Mouse (Mus musculus) testis, postnatal 14 days (tissue): ENCODE measurements around the gene Olfr616.
"Not testable (repeated sequence)": the region's sequence is repeated elsewhere in the genome, so short reads cannot be mapped to it uniquely, and the experiment has no call there.

ENCODE experiments used
- DNase-seq: peaks from one replicate; pipeline ENCODE4 v3.0.0; 2021; ENCODE audit warnings: low spot score

Gene Olfr616

GRCm38 (mm10) chr7:103569043-103569442 is at the start of gene Olfr616:
Olfr616 (minus strand) TSS chr7:103569143.
- no peak for DNase-seq

- DNase-seq = no peak
Measured at GRCm38 (mm10) chr7:103612434-103612833, 43.5 kb upstream of the Olfr616 start, which contains the start of gene Olfr620. Olfr620 (minus strand) TSS chr7:103612534.

GRCm38 (mm10) chr7:103607425-103607824 is 38.5 kb upstream of the Olfr616 start:
- DNase-seq = no peak

GRCm38 (mm10) chr7:103600275-103600674 is 31.3 kb upstream of the Olfr616 start, which contains the start of gene Olfr619:
Olfr619 (plus strand) TSS chr7:103600575.
- DNase-seq = no peak

GRCm38 (mm10) chr7:103589803-103590202 is 20.9 kb upstream of the Olfr616 start, which contains the start of gene Olfr618:
Olfr618 (plus strand) TSS chr7:103590103.
- no peak for DNase-seq

- DNase-seq = no peak
Measured at GRCm38 (mm10) chr7:103572761-103573160, 3.8 kb upstream of the Olfr616 start, which contains the start of gene Olfr617. Olfr617 (plus strand) TSS chr7:103573061.

GRCm38 (mm10) chr7:103555779-103556178 is 13.2 kb downstream of the Olfr616 start, which contains the start of gene Olfr615:
Olfr615 (plus strand) TSS chr7:103556079.
- DNase-seq = no peak

GRCm38 (mm10) chr7:103547774-103548173 is 21.2 kb downstream of the Olfr616 start, which contains the start of gene Olfr613:
Olfr613 (plus strand) TSS chr7:103548074.
- no peak for DNase-seq

GRCm38 (mm10) chr7:103542617-103543016 is 26.3 kb downstream of the Olfr616 start, which contains the start of gene Olfr612:
Olfr612 (minus strand) TSS chr7:103542717.
- not testable (repeated sequence) for DNase-seq

- not testable (repeated sequence) for DNase-seq
Measured at GRCm38 (mm10) chr7:103520746-103521145, 48.2 kb downstream of the Olfr616 start, which contains the start of gene Olfr611. Olfr611 (minus strand) TSS chr7:103520846.
